Mouse (Mus musculus) embryonic facial prominence, embryonic 15.5 days (tissue): ENCODE results near the gene Gm13272. TPM values are rescaled to one million over a fixed set of nuclear protein-coding genes. Genes with fewer than 3 reads are reported as not detected.
"Not testable (repeated sequence)": the region's sequence is repeated elsewhere in the genome, so short reads cannot be mapped to it uniquely, and the experiment has no call there.

ENCODE experiments used
- ATAC-seq: fragments of 200-750 bp; cut with Nextera tagmentation; 2 replicates; pipeline ENCODE4 v1.8.0; 2017; ENCODE audit warnings: low read depth, moderate TSS enrichment; ENCODE audit not compliant: insufficient number of reproducible peaks, low FRiP score, low TSS enrichment
- H3K27ac ChIP-seq: fragments of 300-500 bp; sonication (generic); replicated peaks from 2 replicates; pipeline ENCODE4 v1.5.1; 2015; ENCODE audit warnings: mild to moderate bottlenecking, inconsistent platforms
- H3K27me3 ChIP-seq: fragments of 300-500 bp; sonication (generic); 2 replicates; pipeline ENCODE4 v1.6.1; 2015; ENCODE audit warnings: inconsistent platforms
- H3K36me3 ChIP-seq: fragments of 300-500 bp; sonication (generic); 2 replicates; pipeline ENCODE4 v1.6.1; 2015; ENCODE audit warnings: mild to moderate bottlenecking, inconsistent platforms
- H3K4me1 ChIP-seq: fragments of 300-500 bp; sonication (generic); 2 replicates; pipeline ENCODE4 v1.6.1; 2015; ENCODE audit warnings: inconsistent platforms
- H3K4me2 ChIP-seq: fragments of 300-500 bp; sonication (generic); replicated peaks from 2 replicates; pipeline ENCODE4 v1.6.1; 2015; ENCODE audit warnings: mild to moderate bottlenecking, inconsistent platforms
- H3K4me3 ChIP-seq: fragments of 300-500 bp; sonication (generic); replicated peaks from 2 replicates; pipeline ENCODE4 v1.5.1; 2015; ENCODE audit warnings: mild to moderate bottlenecking, inconsistent platforms
- H3K9ac ChIP-seq: fragments of 300-500 bp; sonication (generic); 2 replicates; pipeline ENCODE4 v1.6.1; 2015; ENCODE audit warnings: inconsistent platforms
- H3K9me3 ChIP-seq: fragments of 300-500 bp; sonication (generic); replicated peaks from 2 replicates; pipeline ENCODE4 v1.6.1; 2016; ENCODE audit warnings: inconsistent platforms
- polyA plus RNA-seq: library from polyadenylated mRNA; unstranded; fragments of >200 nt; fragmentation: Nextera tagmentation; extraction: Ambion mirVana; gene quantifications from 2 replicates; pipeline ENCODE4 v1.2.1, GENCODE M21; 2015

Gm13272 gene
- polyA plus RNA-seq, 1 experiment from 2014 or later: not detected

- H3K4me2 ChIP-seq, H3K36me3 ChIP-seq, H3K4me3 ChIP-seq, H3K9me3 ChIP-seq, H3K27ac ChIP-seq, H3K9ac ChIP-seq, ATAC-seq, H3K4me1 ChIP-seq, H3K27me3 ChIP-seq: not testable (repeated sequence)
These were observed 47.5 kb downstream of the Gm13272 start, which contains the start of gene Ifna6 for GRCm38 (mm10) chr4:88827116-88827515. Gene Ifna6, plus strand, starts transcription at chr4:88827416.

Other genes starting within 250 kb of the Gm13272 start
- gene Ifna15, start 221.6 kb upstream of the Gm13272 start, polyA plus RNA-seq: not detected in 2 replicates
- gene Ifna14, start 208.1 kb upstream of the Gm13272 start, polyA plus RNA-seq: not detected in 2 replicates
- gene Ifna9, start 187.5 kb upstream of the Gm13272 start, polyA plus RNA-seq: not detected in 2 replicates
- not detected in 2 replicates for gene Ifna12, start 176.5 kb upstream of the Gm13272 start, polyA plus RNA-seq
- not detected in 2 replicates for gene C87499, start 145.4 kb upstream of the Gm13272 start, polyA plus RNA-seq
- gene Ifna13, start 135.4 kb upstream of the Gm13272 start, polyA plus RNA-seq: not detected in 2 replicates
- gene Ifna16, start 102.9 kb upstream of the Gm13272 start, polyA plus RNA-seq: not detected in 2 replicates
- not detected in 2 replicates for gene Ifna2, start 95.9 kb upstream of the Gm13272 start, polyA plus RNA-seq
- not detected in 2 replicates for gene Ifnab, start 88.5 kb upstream of the Gm13272 start, polyA plus RNA-seq
- gene Gm26566, start 58.0 kb upstream of the Gm13272 start, polyA plus RNA-seq: 0.72 and 1.2 TPM in 2 replicates
- gene Klhl9, start 57.4 kb upstream of the Gm13272 start, polyA plus RNA-seq: 90.9 and 93.4 TPM in 2 replicates
- gene Gm13271, start 25.0 kb upstream of the Gm13272 start, polyA plus RNA-seq: not detected in 2 replicates
- gene Gm13283, start 19.7 kb upstream of the Gm13272 start, polyA plus RNA-seq: 0.32 and 0.75 TPM in 2 replicates
- gene Gm13290, start 6.0 kb upstream of the Gm13272 start, polyA plus RNA-seq: 0.49 and 0.58 TPM in 2 replicates
- gene Gm13289, start 2.9 kb upstream of the Gm13272 start, polyA plus RNA-seq: not detected in 2 replicates
- gene Ifnz, start 2.3 kb downstream of the Gm13272 start, polyA plus RNA-seq: 0.28 and 0.69 TPM in 2 replicates
- 1.0 TPM in 1 of 2 replicates, not detected in the other for gene Gm13276, start 5.9 kb downstream of the Gm13272 start, polyA plus RNA-seq
- not detected in 2 replicates for gene Gm13277, start 8.8 kb downstream of the Gm13272 start, polyA plus RNA-seq
- gene Gm13278, start 11.7 kb downstream of the Gm13272 start, polyA plus RNA-seq: not detected in 2 replicates
- not detected in 2 replicates for gene Gm13275, start 14.6 kb downstream of the Gm13272 start, polyA plus RNA-seq
- not detected in 2 replicates for gene Gm13279, start 17.5 kb downstream of the Gm13272 start, polyA plus RNA-seq
- gene Gm13285, start 19.8 kb downstream of the Gm13272 start, polyA plus RNA-seq: 1.7 TPM in 2 replicates
- gene Gm13287, start 23.4 kb downstream of the Gm13272 start, polyA plus RNA-seq: not detected in 2 replicates
- not detected in 2 replicates for gene Gm13288, start 25.7 kb downstream of the Gm13272 start, polyA plus RNA-seq
- gene Ifna7, start 36.4 kb downstream of the Gm13272 start, polyA plus RNA-seq: not detected in 2 replicates
- gene Ifna11, start 40.1 kb downstream of the Gm13272 start, polyA plus RNA-seq: not detected in 2 replicates
- not detected in 2 replicates for gene Ifna6, start 47.6 kb downstream of the Gm13272 start, polyA plus RNA-seq
- not detected in 2 replicates for gene Ifna5, start 55.7 kb downstream of the Gm13272 start, polyA plus RNA-seq
- not detected in 2 replicates for gene Ifna4, start 62.0 kb downstream of the Gm13272 start, polyA plus RNA-seq
- not detected in 2 replicates for gene Ifna1, start 70.2 kb downstream of the Gm13272 start, polyA plus RNA-seq
- not detected in 2 replicates for gene Ifne, start 100.4 kb downstream of the Gm13272 start, polyA plus RNA-seq